ENCODE assay signal across 8 mouse cellular contexts in the genomic region with DNA sequence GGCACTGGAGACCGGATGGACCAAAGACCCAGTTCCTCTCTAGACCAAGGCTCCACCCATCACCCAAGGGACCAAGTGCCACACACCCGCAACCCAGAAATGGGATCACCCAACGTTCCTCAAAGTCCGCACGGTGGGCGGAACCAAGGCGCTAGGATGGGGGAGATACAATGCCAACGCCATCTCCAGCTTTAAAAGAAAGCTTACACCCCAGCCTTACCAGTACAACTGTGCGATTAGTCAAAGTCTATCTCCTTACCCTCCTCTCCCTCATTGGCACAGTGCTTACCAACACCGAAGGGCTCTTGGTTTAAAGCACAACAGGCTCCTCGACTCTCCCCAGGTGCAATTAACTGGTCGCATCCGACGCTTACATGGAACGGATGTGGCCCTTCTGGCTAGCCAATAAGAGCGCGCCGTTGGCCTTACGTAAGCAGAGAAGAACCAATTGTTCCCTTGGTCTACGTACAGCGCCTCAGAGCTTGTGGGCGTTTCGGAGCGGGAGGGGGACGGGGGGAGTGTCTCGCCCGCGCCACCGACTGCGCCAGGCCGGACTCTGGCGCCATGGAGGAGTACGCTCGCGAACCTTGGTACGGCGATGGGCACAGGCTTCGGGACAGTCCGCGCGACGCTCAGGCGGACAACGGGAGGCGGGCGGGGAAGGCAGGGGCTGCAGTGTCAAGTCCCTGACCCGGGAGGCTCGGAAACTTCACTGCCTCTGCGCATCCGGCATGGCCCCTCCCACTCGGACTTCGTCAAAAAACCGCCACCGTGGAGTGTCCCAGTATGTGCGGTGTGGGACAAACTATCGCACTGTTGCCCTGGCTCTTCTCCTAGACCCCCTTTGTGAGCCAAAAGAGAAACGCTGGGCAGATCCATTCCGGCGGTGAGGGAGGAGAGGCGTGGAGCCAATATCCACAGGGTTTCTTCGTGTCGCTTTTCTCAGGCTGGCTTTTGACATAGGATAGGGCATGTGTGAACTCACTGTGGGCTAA. TPM values are rescaled to one million over a fixed set of nuclear protein-coding genes. Genes with fewer than 3 reads are reported as not detected.
A peak's percentile ranks its signal among the peaks of the same experiment; 100 is the strongest.
DNase-seq lines count a peak whose midpoint lies in the region; ATAC-seq and TF ChIP-seq lines count a peak whose summit lies in the region.

A gene (minus strand): TSS at position 390 of the 995 bp plus-strand sequence.
A gene (plus strand): TSS at position 478 of the 995 bp plus-strand sequence.

- peak within 1 kb of the TSS; percentile 56 for H3K4me3 ChIP-seq in cortical plate, adult 2 months (ENCODE audit: insufficient read depth, low read length)
- H3K4me3 ChIP-seq in megakaryocyte, embryonic 14.5 days (replicated peaks) = peak within 1 kb of the TSS; percentile 96

- 0 out of 2 replicates have a peak, but pooled peaks cover 3% of the 10 kb centered on the region for H3K9me3 ChIP-seq in megakaryocyte, embryonic 14.5 days

- H3K27me3 ChIP-seq in megakaryocyte, embryonic 14.5 days (replicated peaks) = no peaks in the 10 kb centered on the region

- no peak for TF ChIP-seq CTCF in cortical plate, adult 2 months (IDR thresholded peaks at IDR 0.05; ENCODE audit: extremely low read depth, insufficient read depth, low read length)

- H3K36me3 ChIP-seq in megakaryocyte, embryonic 14.5 days (replicated peaks; ENCODE audit: low read length) = peaks cover 45% of the 10 kb centered on the region

- peak; percentile 60 for TF ChIP-seq POLR2A in cortical plate, adult 2 months (IDR thresholded peaks at IDR 0.05; ENCODE audit: extremely low read depth, insufficient read depth, low read length)

- no peaks in the 10 kb centered on the region; the same call in 1 of the 2 replicates for H3K4me1 ChIP-seq in cortical plate, adult 2 months (ENCODE audit: control insufficient read depth, insufficient read depth, low read length)
- H3K4me1 ChIP-seq in megakaryocyte, embryonic 14.5 days = peaks cover 17% of the 10 kb centered on the region; the same call in 1 of the 2 replicates

- H3K27ac ChIP-seq in cortical plate, adult 2 months (ENCODE audit: insufficient read depth, low read length) = peak within 1 kb of the TSS; percentile 66

- peak; percentile 74 to 83 for DNase-seq in gastrocnemius, adult 8-10 months (ENCODE audit: low spot score in 2 of 2)
- peak; percentile 83 for DNase-seq in hindlimb bud, embryonic 11.5 days (ENCODE audit: extremely low spot score, low read depth, low spot score)
- DNase-seq in left cerebral cortex, adult 8-10 months (ENCODE audit: low spot score in 2 of 2) = peak; percentile 63 to 91
- peak; percentile 94 to 95 for DNase-seq in right cerebral cortex, postnatal 10 days (ENCODE audit: low spot score in 2 of 2)
- DNase-seq in urinary bladder, postnatal 25 days (ENCODE audit: low spot score) = peak; percentile 72

- peak; percentile 96 for ATAC-seq in activated CD4-positive, CD25-positive, alpha-beta regulatory T cell, adult 4 months

RNA-seq across cellular contexts. Expression of the first gene that starts in this region (rescaled TPM):
- polyA plus RNA-seq in activated CD4-positive, CD25-positive, alpha-beta regulatory T cell, adult 4 months (2017; shearing (Covaris generic)) = 100 to 1,000 TPM in 1 of 2 experiments, 10 to 100 TPM in 1; 88.7 to 101 TPM
- polyA plus RNA-seq in cortical plate, adult 2 months (2012; rRNA removed) = 137 and 157 TPM in 2 replicates
- 10 to 100 TPM; 17.3 to 20.6 (median 19.3) TPM for total RNA-seq in gastrocnemius, adult 8-10 months (2022)
- 10 to 100 TPM; 79.2 to 89.9 (median 84.2) TPM for total RNA-seq in left cerebral cortex, adult 8-10 months (2022)
- 135 and 223 TPM in 2 replicates for polyA plus RNA-seq in megakaryocyte, embryonic 14.5 days (2012; ENCODE audit: insufficient read depth, low replicate concordance)

RNA-seq across cellular contexts. Expression of the second gene that starts in this region (rescaled TPM):
- polyA plus RNA-seq in activated CD4-positive, CD25-positive, alpha-beta regulatory T cell, adult 4 months (2017; shearing (Covaris generic)) = 10 to 100 TPM; 95.9 to 96.8 TPM
- polyA plus RNA-seq in cortical plate, adult 2 months (2012; rRNA removed) = 18.5 and 20.1 TPM in 2 replicates
- 10 to 100 TPM; 47.8 to 58.6 (median 53.9) TPM for total RNA-seq in gastrocnemius, adult 8-10 months (2022)
- total RNA-seq in left cerebral cortex, adult 8-10 months (2022) = 10 to 100 TPM; 22.9 to 33.3 (median 29.3) TPM
- polyA plus RNA-seq in megakaryocyte, embryonic 14.5 days (2012; ENCODE audit: insufficient read depth, low replicate concordance) = 139 and 161 TPM in 2 replicates

Comparison
In these comparisons a context has a peak if more than half of its experiments do, and no peak if none do; other contexts are left out.
1. Peak in every context shown above with its lines: DNase-seq, ATAC-seq, H3K4me3 ChIP-seq and H3K27ac ChIP-seq.